Mouse (Mus musculus) lung, postnatal 4 days (tissue): ENCODE results near the gene Osbpl11.

Experiments used
- DNase-seq, 2 experiments: peaks; one replicate each; pipeline ENCODE4 v3.0.0; 2021

The Osbpl11 gene

GRCm38 (mm10) chr16:33244136-33244691 is 59.3 kb downstream of the Osbpl11 start:
- DNase-seq, result peak; percentile 21 to 32

- no peak for DNase-seq
These were observed 60.1 kb downstream of the Osbpl11 start for GRCm38 (mm10) chr16:33244933-33245470.

- no peak for DNase-seq
These were observed 61.7 kb downstream of the Osbpl11 start for GRCm38 (mm10) chr16:33246526-33246925.

GRCm38 (mm10) chr16:33247006-33247405 is 62.1 kb downstream of the Osbpl11 start:
- no peak for DNase-seq

- peak in 1 of 2 experiments; percentile 49 for DNase-seq
These were observed 65.8 kb downstream of the Osbpl11 start for GRCm38 (mm10) chr16:33250651-33251120.

- peak; percentile 95 to 96 for DNase-seq
These were observed 66.6 kb downstream of the Osbpl11 start, which contains the start of gene Snx4 for GRCm38 (mm10) chr16:33251194-33252051. Snx4 (plus strand) TSS chr16:33251442.

- DNase-seq, result peak; percentile 45 to 59
These were observed 70.7 kb downstream of the Osbpl11 start for GRCm38 (mm10) chr16:33255601-33256000.

GRCm38 (mm10) chr16:33258530-33258929 is 73.7 kb downstream of the Osbpl11 start:
- DNase-seq, result no peak

- DNase-seq, result no peak
These were observed 75.0 kb downstream of the Osbpl11 start for GRCm38 (mm10) chr16:33259824-33260223.

GRCm38 (mm10) chr16:33260825-33261224 is 76.0 kb downstream of the Osbpl11 start:
- no peak for DNase-seq

- peak; percentile 40 to 55 for DNase-seq
These were observed 76.8 kb downstream of the Osbpl11 start for GRCm38 (mm10) chr16:33261584-33262061.

GRCm38 (mm10) chr16:33262096-33262495 is 77.2 kb downstream of the Osbpl11 start:
- DNase-seq, result no peak

- no peak for DNase-seq
These were observed 82.9 kb downstream of the Osbpl11 start for GRCm38 (mm10) chr16:33267616-33268253.

GRCm38 (mm10) chr16:33271824-33272223 is 87.0 kb downstream of the Osbpl11 start:
- DNase-seq, result no peak

GRCm38 (mm10) chr16:33283079-33283478 is 98.2 kb downstream of the Osbpl11 start:
- DNase-seq, result no peak

GRCm38 (mm10) chr16:33288536-33288935 is 103.7 kb downstream of the Osbpl11 start:
- no peak for DNase-seq

GRCm38 (mm10) chr16:33289981-33290380 is 105.1 kb downstream of the Osbpl11 start:
- DNase-seq, result no peak

GRCm38 (mm10) chr16:33292241-33292640 is 107.4 kb downstream of the Osbpl11 start:
- no peak for DNase-seq
